Comparison of ENCODE assay signal across 8 mouse cellular contexts in genomic region chr6:114397280-114397679, GRCm38 (mm10). TPM values are rescaled to one million over a fixed set of nuclear protein-coding genes. Genes with fewer than 3 reads are reported as not detected.
DNase-seq lines count a peak whose midpoint lies in the region; ATAC-seq lines count a peak whose summit lies in the region.

No protein-coding gene starts in this region.

- H3K9me3 ChIP-seq in kidney, embryonic 15.5 days (replicated peaks): no peaks in the 10 kb centered on the region
- H3K9me3 ChIP-seq in embryonic facial prominence, embryonic 11.5 days (replicated peaks; ENCODE audit: control insufficient read depth, low read length): no peaks in the 10 kb centered on the region
- H3K9me3 ChIP-seq in hindbrain, embryonic 16.5 days (ENCODE audit: control insufficient read depth, low read length): no peaks in the 10 kb centered on the region
- no peaks in the 10 kb centered on the region for H3K9me3 ChIP-seq in midbrain, embryonic 15.5 days

- 7% methylated on average over 11 of the region's 11 CpGs for WGBS in kidney, embryonic 15.5 days
- 6% methylated on average over 11 of the region's 11 CpGs for WGBS in embryonic facial prominence, embryonic 11.5 days
- WGBS in hindbrain, embryonic 16.5 days: 6% methylated on average over 11 of the region's 11 CpGs
- WGBS in midbrain, embryonic 15.5 days: 6% methylated on average over 11 of the region's 11 CpGs

- H3K27me3 ChIP-seq in kidney, embryonic 15.5 days: peaks cover 88% of the 10 kb centered on the region
- peaks cover 33% of the 10 kb centered on the region for H3K27me3 ChIP-seq in embryonic facial prominence, embryonic 11.5 days (ENCODE audit: control insufficient read depth, insufficient read depth, low read length)
- peaks cover 15% of the 10 kb centered on the region; the same call in 1 of the 2 replicates for H3K27me3 ChIP-seq in hindbrain, embryonic 16.5 days (replicated peaks; ENCODE audit: control insufficient read depth, insufficient read depth, low read length)
- peaks cover 38% of the 10 kb centered on the region for H3K27me3 ChIP-seq in midbrain, embryonic 15.5 days (replicated peaks)

- H3K27ac ChIP-seq in kidney, embryonic 15.5 days: no peak overlapping the region
- no peak overlapping the region for H3K27ac ChIP-seq in embryonic facial prominence, embryonic 11.5 days (replicated peaks; ENCODE audit: low read depth, low read length)
- no peak overlapping the region for H3K27ac ChIP-seq in hindbrain, embryonic 16.5 days (ENCODE audit: low read depth, low read length)
- no peak overlapping the region for H3K27ac ChIP-seq in midbrain, embryonic 15.5 days

- no peak for DNase-seq in kidney, postnatal 4 days
- DNase-seq in embryonic facial prominence, embryonic 11.5 days (ENCODE audit: low spot score): no peak
- no peak for DNase-seq in cerebellum, postnatal 36 days
- no peak for DNase-seq in thymus, adult 18-20 months
- DNase-seq in adrenal gland, adult 18-20 months (ENCODE audit: low spot score in 2 of 2): no peak

- no peak for ATAC-seq in kidney, embryonic 15.5 days (replicated peaks; ENCODE audit: low FRiP score)
- ATAC-seq in embryonic facial prominence, embryonic 11.5 days (replicated peaks; ENCODE audit: insufficient number of reproducible peaks, low FRiP score, low TSS enrichment, low read depth): no peak
- ATAC-seq in hindbrain, embryonic 16.5 days: no peak
- no peak for ATAC-seq in midbrain, embryonic 15.5 days (replicated peaks)

- peaks cover 18% of the 10 kb centered on the region for H3K4me1 ChIP-seq in kidney, embryonic 15.5 days
- H3K4me1 ChIP-seq in embryonic facial prominence, embryonic 11.5 days (ENCODE audit: control insufficient read depth, insufficient read depth, low read length): peaks cover 7% of the 10 kb centered on the region
- peaks cover 8% of the 10 kb centered on the region; the same call in 1 of the 2 replicates for H3K4me1 ChIP-seq in hindbrain, embryonic 16.5 days (ENCODE audit: control insufficient read depth, insufficient read depth, low read depth, low read length)
- H3K4me1 ChIP-seq in midbrain, embryonic 15.5 days: peaks cover 16% of the 10 kb centered on the region

- peak overlapping the region; percentile 99 for H3K4me2 ChIP-seq in kidney, embryonic 15.5 days
- peak overlapping the region; percentile 95 for H3K4me2 ChIP-seq in embryonic facial prominence, embryonic 11.5 days (ENCODE audit: low read depth, low read length)
- H3K4me2 ChIP-seq in hindbrain, embryonic 16.5 days (ENCODE audit: low read length): peak overlapping the region; percentile 98
- peak overlapping the region; percentile 97 for H3K4me2 ChIP-seq in midbrain, embryonic 15.5 days

- no peaks in the 10 kb centered on the region for H3K36me3 ChIP-seq in kidney, embryonic 15.5 days
- no peaks in the 10 kb centered on the region for H3K36me3 ChIP-seq in embryonic facial prominence, embryonic 11.5 days (replicated peaks; ENCODE audit: control insufficient read depth, insufficient read depth, low read depth, low read length)
- H3K36me3 ChIP-seq in hindbrain, embryonic 16.5 days (ENCODE audit: control insufficient read depth, insufficient read depth, low read length): no peaks in the 10 kb centered on the region
- H3K36me3 ChIP-seq in midbrain, embryonic 15.5 days (replicated peaks): no peaks in the 10 kb centered on the region

- H3K9ac ChIP-seq in kidney, embryonic 15.5 days: no peak overlapping the region
- peak overlapping the region; percentile 39; the same call in 1 of the 2 replicates for H3K9ac ChIP-seq in embryonic facial prominence, embryonic 11.5 days (replicated peaks; ENCODE audit: low read length)
- no peak overlapping the region; the same call in 1 of the 2 replicates for H3K9ac ChIP-seq in hindbrain, embryonic 16.5 days (ENCODE audit: low read depth, low read length)
- peak overlapping the region; percentile 28; the same call in 1 of the 2 replicates for H3K9ac ChIP-seq in midbrain, embryonic 15.5 days

- peak overlapping the region; percentile 57 for H3K4me3 ChIP-seq in kidney, embryonic 15.5 days (replicated peaks)
- peak overlapping the region; percentile 55 for H3K4me3 ChIP-seq in embryonic facial prominence, embryonic 11.5 days (ENCODE audit: low read depth, low read length)
- peak overlapping the region; percentile 56 for H3K4me3 ChIP-seq in hindbrain, embryonic 16.5 days (ENCODE audit: low read length)
- H3K4me3 ChIP-seq in midbrain, embryonic 15.5 days: peak overlapping the region; percentile 49

RNA-seq across cellular contexts. Expression of gene Hrh1, which starts 0.5 kb away (rescaled TPM):
- polyA plus RNA-seq in kidney, embryonic 15.5 days (2015; fragmentation: Nextera tagmentation; extraction: Ambion mirVana): 0.21 and 0.28 TPM in 2 replicates
- 0.13 and 0.20 TPM in 2 replicates for polyA plus RNA-seq in embryonic facial prominence, embryonic 11.5 days (2014; fragmentation: Nextera tagmentation; extraction: Ambion mirVana)
- 1.5 and 1.9 TPM in 2 replicates for polyA plus RNA-seq in hindbrain, embryonic 16.5 days (2015; fragmentation: Nextera tagmentation; extraction: Ambion mirVana)
- 0.89 and 0.93 TPM in 2 replicates for polyA plus RNA-seq in midbrain, embryonic 15.5 days (2015; fragmentation: Nextera tagmentation; extraction: Ambion mirVana)
- 1 to 10 TPM; 1.4 to 1.5 TPM for total RNA-seq in adrenal gland, adult 18-20 months (2021)

Comparison
In these comparisons a context has a peak if more than half of its experiments do, and no peak if none do; other contexts are left out.
1. H3K9ac ChIP-seq: peak in embryonic facial prominence, embryonic 11.5 days (single experiment) and midbrain, embryonic 15.5 days (single experiment); none in kidney, embryonic 15.5 days (single experiment) and hindbrain, embryonic 16.5 days (single experiment).
2. Peak in every context shown above with its lines, with median percentiles within 50 percentile points of each other: H3K4me2 ChIP-seq and H3K4me3 ChIP-seq.